Mouse (Mus musculus) liver, embryonic 14 days (tissue): ENCODE results near the gene Cntf. TPM values are rescaled to one million over a fixed set of nuclear protein-coding genes. Genes with fewer than 3 reads are reported as not detected.

Source experiments
- polyA plus RNA-seq: library from polyadenylated mRNA; depleted of rRNA; stranded (reverse); fragments of >200 nt; gene quantifications from 2 replicates; pipeline ENCODE4 v1.2.3, GENCODE M21; 2012; rRNA removed

The Cntf gene
- polyA plus RNA-seq, result 1.8 and 2.0 TPM in 2 replicates

GRCm38 (mm10) chr19:12765308-12765707, at the start of gene Cntf:
Gene Cntf, minus strand, starts transcription at chr19:12765632.

GRCm38 (mm10) chr19:12795511-12796327, 30.3 kb upstream of the Cntf start, which contains the start of the genes Zfp91 and Lpxn:
Gene Zfp91, minus strand, starts transcription at chr19:12796126.
Gene Lpxn, plus strand, starts transcription at chr19:12796193.

Other genes with a start within 250 kb of the Cntf start
- 22.0 and 22.9 TPM in 2 replicates for gene Fam111a, start 219.9 kb downstream of the Cntf start, polyA plus RNA-seq
- gene Gm4952, start 165.7 kb downstream of the Cntf start, polyA plus RNA-seq, result 1.4 and 2.0 TPM in 2 replicates
- gene Glyat, start 132.3 kb downstream of the Cntf start, polyA plus RNA-seq, result 0.16 and 0.18 TPM in 2 replicates
- gene Olfr1442, start 95.2 kb downstream of the Cntf start, polyA plus RNA-seq, result not detected in 2 replicates
- gene Olfr1443, start 87.5 kb downstream of the Cntf start, polyA plus RNA-seq, result not detected in 2 replicates
- 1.8 and 2.5 TPM in 2 replicates for gene Keg1, start 69.8 kb downstream of the Cntf start, polyA plus RNA-seq
- 14.2 and 16.3 TPM in 2 replicates for gene Zfp91, start 30.5 kb upstream of the Cntf start, polyA plus RNA-seq
- gene Lpxn, start 30.6 kb upstream of the Cntf start, polyA plus RNA-seq, result 1.1 and 1.9 TPM in 2 replicates
- not detected in 2 replicates for gene Gm5244, start 81.0 kb upstream of the Cntf start, polyA plus RNA-seq
- gene Olfr1444, start 91.7 kb upstream of the Cntf start, polyA plus RNA-seq, result not detected in 2 replicates
- gene Olfr1445, start 118.2 kb upstream of the Cntf start, polyA plus RNA-seq, result not detected in 2 replicates
- gene Olfr1446, start 127.9 kb upstream of the Cntf start, polyA plus RNA-seq, result not detected in 2 replicates
- not detected in 2 replicates for gene Olfr1447, start 138.1 kb upstream of the Cntf start, polyA plus RNA-seq
- gene Olfr1448, start 158.8 kb upstream of the Cntf start, polyA plus RNA-seq, result not detected in 2 replicates
- gene Olfr1449, start 165.2 kb upstream of the Cntf start, polyA plus RNA-seq, result not detected in 2 replicates
- gene Olfr1450, start 184.6 kb upstream of the Cntf start, polyA plus RNA-seq, result not detected in 2 replicates
- not detected in 2 replicates for gene Olfr1451, start 229.4 kb upstream of the Cntf start, polyA plus RNA-seq